Mouse (Mus musculus): ENCODE measurements around the gene Cilp.

Gene Cilp

GRCm38 (mm10) chr9:65293580-65293972, 28.6 kb downstream of the Cilp start:
- DNase-seq (ENCODE audit: low read depth, low spot score): no peak

DNA sequence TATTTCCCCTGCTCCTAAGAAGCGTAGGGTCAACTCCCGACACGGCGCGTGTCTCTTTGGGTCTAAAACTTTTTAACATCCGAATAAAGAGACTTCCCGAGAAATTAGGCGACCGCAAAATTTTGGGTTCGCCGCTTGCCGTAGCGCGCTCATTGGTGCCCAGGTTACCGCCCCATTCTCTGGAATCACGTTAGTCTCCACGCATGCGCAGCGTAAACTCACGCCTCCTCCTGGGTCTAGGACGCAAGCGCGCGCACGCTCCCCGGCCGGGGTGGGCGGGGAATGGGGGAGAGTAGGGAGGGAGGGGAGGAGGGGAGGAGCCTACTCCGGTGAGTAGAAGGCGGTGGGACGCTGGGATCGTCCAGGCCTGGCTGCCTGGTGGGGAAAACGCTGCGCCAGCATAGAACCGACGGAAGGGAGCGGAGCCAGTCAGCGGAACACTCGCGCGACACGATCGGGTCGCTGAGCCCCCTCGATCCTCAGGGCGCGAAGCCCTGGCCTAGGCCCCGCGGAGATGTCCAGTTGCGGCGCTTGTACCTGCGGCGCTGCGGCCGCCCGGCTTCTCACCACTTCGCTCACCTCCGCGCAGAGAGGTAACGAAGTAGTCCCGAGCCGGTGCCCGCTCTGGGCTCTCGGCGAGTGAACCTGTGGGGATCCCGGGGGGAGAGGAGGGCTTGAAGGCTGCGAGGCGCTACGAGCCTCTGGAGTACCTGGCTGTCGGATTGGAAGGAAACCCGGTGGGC, 29.2 kb downstream of the Cilp start, which contains the start of gene Clpx:
Clpx (plus strand) TSS at position 288 of the 743 bp plus-strand sequence.
- peak; percentile 98 for DNase-seq (ENCODE audit: low read depth, low spot score)

DNA sequence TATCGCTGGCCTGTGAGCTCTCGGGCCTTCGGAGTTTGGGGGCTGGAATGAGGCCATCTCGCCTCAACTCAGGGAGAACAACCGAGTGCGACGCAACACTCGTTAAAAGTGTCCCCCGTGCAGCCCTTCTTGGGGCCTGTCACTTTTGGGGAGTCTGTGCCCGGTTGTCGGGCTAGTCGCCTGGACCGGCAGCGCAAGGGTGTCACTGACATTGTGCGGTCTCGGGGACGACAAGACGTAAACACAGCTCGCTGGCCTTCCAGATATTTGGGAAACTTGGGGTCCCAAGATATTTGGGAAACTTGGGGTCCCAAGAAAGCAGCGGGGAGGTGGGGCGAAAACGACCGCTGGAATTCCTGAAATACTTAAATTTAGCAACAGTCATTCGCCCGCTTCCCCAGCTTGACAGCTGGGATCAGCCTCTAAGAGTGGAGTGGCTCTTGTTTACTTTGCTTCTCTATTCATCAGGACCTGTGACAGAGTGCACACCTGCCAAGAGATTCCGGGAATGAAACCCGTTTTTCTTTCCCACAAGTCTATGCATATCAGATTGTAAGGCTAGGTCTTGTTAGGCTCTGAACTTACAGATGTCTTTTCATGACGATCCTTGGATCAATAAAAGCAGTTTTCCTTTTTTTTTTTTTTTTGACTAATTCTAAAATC, 29.9 kb downstream of the Cilp start:
- no peak for DNase-seq (ENCODE audit: low read depth, low spot score)

DNA sequence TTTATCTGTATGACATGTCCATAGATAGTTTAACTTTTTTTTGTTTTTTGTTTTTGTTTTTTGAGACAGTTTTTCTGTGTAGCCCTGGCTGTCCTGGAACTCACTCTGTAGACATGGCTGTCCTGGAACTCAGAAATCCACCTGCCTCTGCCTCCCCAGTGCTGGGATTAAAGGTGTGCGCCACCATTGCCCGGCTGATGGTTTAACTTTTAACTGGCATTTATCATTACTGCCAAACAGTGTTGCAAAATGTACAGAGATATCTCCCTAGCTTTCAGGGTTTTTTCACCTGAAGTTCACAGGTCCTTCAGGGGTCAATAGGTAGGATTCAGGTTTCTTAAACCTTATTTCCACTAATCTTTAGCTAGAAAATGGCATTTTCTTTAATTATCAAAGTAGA, 32.1 kb downstream of the Cilp start:
- no peak for DNase-seq (ENCODE audit: low read depth, low spot score)

DNA sequence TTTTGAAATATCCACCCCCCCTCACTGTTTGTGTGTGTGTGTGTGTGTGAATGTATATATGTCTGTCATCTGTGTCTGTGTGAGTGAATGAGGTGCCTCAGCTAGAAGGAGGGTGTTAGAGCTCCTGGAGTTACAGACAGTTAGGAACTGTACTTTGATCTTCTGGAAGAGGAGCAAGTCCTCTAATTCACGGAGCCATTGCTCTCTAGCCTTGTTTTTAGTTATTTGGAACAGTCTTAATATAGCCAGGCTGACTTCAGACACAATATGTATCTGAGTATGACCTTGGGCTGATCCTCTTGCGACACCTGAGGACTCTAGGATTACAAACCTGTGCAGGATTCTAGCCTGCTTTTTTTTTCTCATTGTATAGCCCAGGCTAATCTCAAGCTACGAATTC, 33.8 kb downstream of the Cilp start:
- no peak for DNase-seq (ENCODE audit: low read depth, low spot score)

- no peak for DNase-seq (ENCODE audit: low read depth, low spot score)
Observed at GRCm38 (mm10) chr9:65299650-65300049, 34.7 kb downstream of the Cilp start.

GRCm38 (mm10) chr9:65302327-65302983, 37.5 kb downstream of the Cilp start:
- DNase-seq (ENCODE audit: low read depth, low spot score): no peak

DNA sequence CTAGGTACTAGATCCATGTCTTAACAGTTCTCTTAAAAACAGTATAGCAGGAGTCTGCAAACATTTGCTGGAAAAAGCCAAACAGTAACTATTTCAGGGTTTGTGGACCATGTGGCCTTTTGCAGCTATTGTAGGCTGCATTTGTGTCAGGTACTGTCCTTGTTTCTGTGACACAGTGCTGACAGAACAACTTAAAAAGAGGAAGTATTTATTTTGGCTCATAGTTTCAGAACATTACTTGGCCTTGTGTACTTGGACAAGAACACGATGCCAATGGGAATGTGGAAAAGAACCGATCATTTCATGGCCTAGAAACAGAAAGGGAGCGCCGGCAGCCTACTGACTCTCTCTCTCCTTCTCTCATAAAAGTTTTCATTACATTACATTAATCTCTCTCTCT, 38.6 kb downstream of the Cilp start:
- DNase-seq (ENCODE audit: low read depth, low spot score): no peak

- no peak for DNase-seq (ENCODE audit: low read depth, low spot score)
Observed at GRCm38 (mm10) chr9:65304300-65304699, 39.3 kb downstream of the Cilp start.

- no peak for DNase-seq (ENCODE audit: low read depth, low spot score)
Observed at GRCm38 (mm10) chr9:65306672-65307071, 41.7 kb downstream of the Cilp start.

DNA sequence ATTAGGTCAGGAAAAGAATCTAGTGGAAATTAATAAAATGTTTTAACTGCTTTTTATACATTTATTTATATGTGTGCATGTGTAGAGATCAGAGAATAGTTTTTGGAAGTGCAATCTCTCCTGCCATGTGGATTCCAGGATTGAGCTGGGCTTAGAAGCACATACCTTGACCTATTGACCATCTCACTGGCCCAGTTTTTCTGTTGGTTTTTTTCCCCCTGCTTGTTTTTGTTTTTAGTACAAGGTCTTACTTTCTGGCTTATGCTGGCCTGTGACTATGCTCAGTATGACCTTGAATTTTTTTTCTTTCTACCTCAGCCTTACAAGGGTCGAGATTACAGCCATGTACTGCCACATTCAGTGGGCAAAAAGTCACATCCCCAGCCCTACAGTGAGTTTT, 43.0 kb downstream of the Cilp start:
- DNase-seq (ENCODE audit: low read depth, low spot score): no peak

DNA sequence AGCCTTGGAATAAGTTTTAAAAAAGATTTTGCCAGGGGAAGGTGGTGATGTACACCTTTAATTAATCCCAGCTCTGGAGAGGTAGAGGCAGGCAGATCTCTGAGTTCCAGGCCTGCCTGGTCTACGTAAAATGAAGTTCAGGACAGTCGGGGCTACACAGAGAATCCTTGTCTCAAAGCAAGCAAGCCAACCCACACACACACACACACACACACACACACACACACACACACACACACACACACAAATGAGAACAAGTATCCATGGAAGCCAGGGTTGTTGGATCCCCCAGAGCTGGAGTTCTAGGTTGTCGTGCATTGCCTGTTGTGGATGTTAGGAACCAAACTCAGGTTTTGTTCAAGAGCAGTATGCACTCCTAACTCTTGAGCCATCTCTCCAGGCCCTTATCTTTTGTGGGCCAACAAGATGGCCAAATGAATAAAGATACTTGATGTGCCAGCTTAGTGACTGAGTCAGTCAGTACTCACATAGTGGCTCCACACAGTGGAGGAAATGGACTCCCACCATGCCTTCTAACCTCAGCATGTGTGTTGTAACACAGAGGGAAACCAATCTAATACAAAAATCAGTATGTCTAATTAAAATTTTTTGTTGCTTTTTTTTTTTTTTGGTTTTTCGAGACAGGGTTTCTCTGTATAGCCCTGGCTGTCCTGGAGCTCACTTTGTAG, 47.8 kb downstream of the Cilp start:
- no peak for DNase-seq (ENCODE audit: low read depth, low spot score)

GRCm38 (mm10) chr9:65313846-65314245, 48.9 kb downstream of the Cilp start:
- no peak for DNase-seq (ENCODE audit: low read depth, low spot score)

- DNase-seq (ENCODE audit: low read depth, low spot score): no peak
Observed at GRCm38 (mm10) chr9:65322255-65322900, 57.4 kb downstream of the Cilp start.

DNA sequence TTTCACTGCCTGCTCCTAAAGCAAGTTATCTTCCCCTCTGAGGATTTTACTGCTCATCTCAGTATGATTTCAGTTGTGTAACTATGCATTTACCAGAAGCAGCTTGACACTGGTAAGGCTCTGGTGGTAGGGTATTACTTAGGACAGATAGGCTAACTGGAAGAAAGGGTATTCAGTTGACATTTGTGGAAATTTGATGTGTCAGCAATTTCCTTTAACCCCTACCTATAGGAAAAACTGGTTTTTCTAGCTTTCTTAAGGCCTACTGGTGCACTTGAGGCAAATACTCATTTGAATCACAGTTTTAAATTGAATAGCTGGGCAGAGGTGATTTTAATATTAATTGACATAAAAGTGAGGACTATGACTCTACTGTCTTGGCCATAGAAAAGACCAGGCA, 61.0 kb downstream of the Cilp start:
- no peak for DNase-seq (ENCODE audit: low read depth, low spot score)

GRCm38 (mm10) chr9:65327371-65327770, 62.4 kb downstream of the Cilp start:
- DNase-seq (ENCODE audit: low read depth, low spot score): no peak
